Mouse (Mus musculus): ENCODE measurements around the gene Gm17374.
"Not testable (repeated sequence)": the region's sequence is repeated elsewhere in the genome, so short reads cannot be mapped to it uniquely, and the experiment has no call there.

DNA sequence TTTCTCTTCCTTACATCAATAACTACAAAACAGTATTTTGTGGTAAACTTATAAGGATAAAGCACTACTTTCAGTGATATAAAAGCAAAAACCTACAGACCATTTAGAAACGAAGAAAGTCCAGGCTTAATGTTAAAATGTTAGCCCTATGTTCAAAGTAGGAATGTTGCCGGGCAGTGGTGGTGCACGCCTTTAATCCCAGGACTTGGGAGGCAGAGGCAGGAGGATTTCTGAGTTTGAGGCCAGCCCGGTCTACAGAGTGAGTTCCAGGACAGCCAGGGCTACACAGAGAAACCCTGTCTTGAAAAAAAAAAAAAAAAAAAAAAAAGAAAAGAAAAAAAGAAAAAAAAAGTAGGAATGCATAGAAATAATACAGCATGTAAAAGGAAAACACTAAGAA lies at the start of gene Gm17374:
- not testable (repeated sequence) for TF ChIP-seq CTCF, EP300 (IDR thresholded peaks at IDR 0.05; ENCODE audit: low read depth)

Measured in liver, embryonic 14.5 days (tissue).